Mouse (Mus musculus) embryonic fibroblast, embryonic 13.5 days (primary cell): ENCODE measurements at regions not wholly inside any gene's neighbourhood (a gene's known extent, or its start where the extent isn't known, plus 50 kb on each side); places are given as distances from the start of the nearest gene placed in this dataset.

Experiments used
- H3K27ac ChIP-seq: 2 replicates; pipeline ENCODE4 v1.5.1; 2012; ENCODE audit warnings: low read length, control low read depth, inconsistent platforms; ENCODE audit not compliant: insufficient read depth
- H3K4me1 ChIP-seq: 2 replicates; pipeline ENCODE4 v1.6.1; 2011; ENCODE audit warnings: low read length; ENCODE audit not compliant: control insufficient read depth, insufficient read depth
- H3K4me3 ChIP-seq: 2 replicates; pipeline ENCODE4 v1.5.1; 2011; ENCODE audit warnings: mild to moderate bottlenecking, control low read depth, low read length; ENCODE audit not compliant: insufficient read depth
- CTCF ChIP-seq: IDR thresholded peaks from 2 replicates; pipeline ENCODE4 v1.5.1; 2011; ENCODE audit warnings: mild to moderate bottlenecking, control low read depth, low read length, moderate library complexity, borderline replicate concordance; ENCODE audit not compliant: insufficient read depth
- POLR2A ChIP-seq: IDR thresholded peaks from 2 replicates; pipeline ENCODE4 v1.6.1; 2011; ENCODE audit warnings: low read depth, mild to moderate bottlenecking, control low read depth, low read length, moderate library complexity

DNA sequence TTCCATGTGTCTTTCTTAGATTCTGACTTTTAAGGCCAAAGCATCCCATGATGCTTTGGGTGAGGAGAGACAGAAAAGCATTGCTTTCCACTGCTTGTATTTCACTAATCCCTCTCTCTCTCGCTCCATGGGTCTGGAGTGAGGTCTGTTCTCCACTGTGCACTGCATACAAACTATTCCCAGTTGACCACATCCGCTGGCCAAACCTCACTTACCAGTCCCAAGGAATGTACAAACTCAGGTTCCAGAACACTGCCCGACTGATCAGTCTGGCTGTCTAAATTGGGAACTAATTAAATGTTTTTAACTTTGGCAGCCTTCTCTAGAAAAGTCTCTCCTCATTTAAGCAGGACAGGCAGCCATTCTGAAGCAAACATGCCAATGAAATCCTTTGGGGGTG lies 130.9 kb upstream of the Ccn2 start:
- TF ChIP-seq CTCF, result no peak
- no peak for TF ChIP-seq POLR2A
- Histone ChIP-seq H3K4me1 (peaks cover 4% of the 10 kb centered on the region), H3K27ac (no peak overlapping the region), H3K4me3 (no peak overlapping the region)

DNA sequence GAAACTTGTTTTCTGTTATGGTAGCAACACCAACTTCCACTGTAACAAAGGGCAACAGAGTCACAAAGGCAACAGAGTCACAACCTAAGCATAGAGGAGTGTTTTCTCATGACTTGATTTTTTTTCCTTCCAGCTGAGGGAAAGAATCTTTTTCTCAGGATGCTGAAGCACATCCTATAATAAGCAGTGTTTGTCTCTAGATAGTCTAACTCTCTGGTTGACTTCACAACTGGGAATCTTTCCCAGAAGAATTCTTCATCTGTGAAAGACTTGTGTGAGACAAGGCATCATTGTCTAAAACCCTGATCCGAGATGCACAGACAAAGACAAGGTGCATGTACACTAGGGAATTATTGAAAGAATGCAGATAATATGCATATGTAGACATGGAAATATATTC lies 125.5 kb upstream of the Ccn2 start:
- no peak for TF ChIP-seq CTCF
- TF ChIP-seq POLR2A, result no peak
- Histone ChIP-seq H3K4me3 (no peak overlapping the region), H3K4me1 (peaks cover 4% of the 10 kb centered on the region; the same call in 1 of the 2 replicates), H3K27ac (peak overlapping the region; percentile 84; the same call in 1 of the 2 replicates)

DNA sequence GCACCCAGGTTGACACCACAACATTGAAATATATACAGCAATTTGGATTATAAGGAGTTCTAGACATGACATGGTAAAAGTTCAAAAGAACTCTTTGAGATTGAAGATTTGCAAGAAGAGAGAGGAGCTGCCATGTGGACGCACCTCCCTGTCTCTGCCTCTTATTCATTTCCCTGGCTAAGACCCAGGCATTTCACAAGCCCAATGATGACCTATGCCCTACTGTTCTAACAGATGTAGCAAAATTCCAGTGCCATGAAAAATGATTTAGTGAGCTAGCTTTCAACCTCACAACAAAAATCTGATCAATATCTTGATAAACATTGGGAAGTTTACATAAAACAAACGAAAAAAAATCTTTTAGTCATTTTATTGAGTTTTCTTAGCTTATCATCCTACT lies 123.7 kb upstream of the Ccn2 start:
- H3K4me1 ChIP-seq, result peaks cover 9% of the 10 kb centered on the region
- TF ChIP-seq POLR2A, result no peak
- no peak for TF ChIP-seq CTCF
- no peak overlapping the region for H3K27ac ChIP-seq
- H3K4me3 ChIP-seq, result no peak overlapping the region

DNA sequence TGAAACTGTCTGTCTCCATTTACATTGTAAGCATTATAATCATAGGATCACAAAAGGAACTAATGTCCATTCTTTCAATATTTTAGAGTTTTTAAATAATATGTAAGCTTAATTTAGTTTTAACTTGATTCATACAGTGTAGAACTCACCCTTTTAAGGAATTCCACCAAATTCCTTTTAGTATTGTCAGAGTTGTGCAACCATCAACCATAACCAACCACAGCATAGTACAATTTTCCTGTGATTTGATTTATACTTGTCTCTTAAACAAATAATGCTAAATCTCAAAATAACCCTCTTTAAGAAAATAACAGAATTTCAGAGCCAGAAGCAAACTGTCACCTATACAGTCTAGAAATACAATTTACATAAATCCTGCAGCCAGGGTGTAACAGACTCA lies 119.0 kb upstream of the Ccn2 start:
- peaks cover 11% of the 10 kb centered on the region for H3K4me1 ChIP-seq
- no peak overlapping the region for H3K4me3 ChIP-seq
- H3K27ac ChIP-seq, result peak overlapping the region; percentile 97
- TF ChIP-seq CTCF, result no peak
- no peak for TF ChIP-seq POLR2A

DNA sequence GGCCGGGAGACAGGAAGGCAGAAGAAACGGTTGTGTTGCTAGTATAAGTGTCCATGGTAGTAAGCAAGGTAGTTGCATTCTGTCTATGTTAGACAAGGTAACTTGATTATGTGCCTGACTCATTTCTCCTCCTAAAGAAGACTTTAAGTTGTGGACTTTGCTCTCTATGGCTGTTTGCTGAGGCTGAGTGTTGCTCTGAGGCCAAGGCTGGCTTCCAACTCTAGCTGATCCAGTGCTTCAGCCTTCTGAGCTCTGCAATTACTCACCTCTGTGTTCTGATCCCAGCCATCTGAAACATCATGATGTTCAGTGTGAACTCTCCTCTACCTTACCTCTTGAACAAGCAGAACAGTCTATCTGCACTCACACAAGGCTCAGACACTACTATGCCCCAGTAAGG lies 116.7 kb upstream of the Ccn2 start:
- H3K4me3 ChIP-seq, result no peak overlapping the region
- peaks cover 21% of the 10 kb centered on the region for H3K4me1 ChIP-seq
- TF ChIP-seq CTCF, result no peak
- no peak for TF ChIP-seq POLR2A
- H3K27ac ChIP-seq, result peak overlapping the region; percentile 73

DNA sequence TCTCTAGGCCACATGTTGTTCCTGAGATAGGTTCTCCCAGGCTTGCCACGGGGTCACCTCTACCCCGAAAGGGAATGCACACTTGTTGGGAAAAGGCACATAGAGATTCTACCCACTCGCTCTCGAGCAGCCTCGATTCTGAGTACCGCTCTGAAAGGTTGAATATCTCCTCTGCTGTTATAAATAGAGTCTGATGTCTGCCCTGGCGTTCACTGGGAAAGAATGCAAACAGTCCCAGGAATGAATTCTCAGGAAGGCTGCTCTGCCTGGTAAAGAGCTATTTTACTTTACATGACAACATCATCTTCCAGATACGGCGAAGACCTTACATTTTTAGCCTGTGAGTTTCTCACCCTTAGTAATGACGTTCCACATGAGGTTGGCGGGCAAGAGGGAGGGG lies 116.1 kb upstream of the Ccn2 start:
- peaks cover 21% of the 10 kb centered on the region for H3K4me1 ChIP-seq
- peak overlapping the region; percentile 73 for H3K27ac ChIP-seq
- no peak for TF ChIP-seq POLR2A
- TF ChIP-seq CTCF, result no peak
- no peak overlapping the region for H3K4me3 ChIP-seq

DNA sequence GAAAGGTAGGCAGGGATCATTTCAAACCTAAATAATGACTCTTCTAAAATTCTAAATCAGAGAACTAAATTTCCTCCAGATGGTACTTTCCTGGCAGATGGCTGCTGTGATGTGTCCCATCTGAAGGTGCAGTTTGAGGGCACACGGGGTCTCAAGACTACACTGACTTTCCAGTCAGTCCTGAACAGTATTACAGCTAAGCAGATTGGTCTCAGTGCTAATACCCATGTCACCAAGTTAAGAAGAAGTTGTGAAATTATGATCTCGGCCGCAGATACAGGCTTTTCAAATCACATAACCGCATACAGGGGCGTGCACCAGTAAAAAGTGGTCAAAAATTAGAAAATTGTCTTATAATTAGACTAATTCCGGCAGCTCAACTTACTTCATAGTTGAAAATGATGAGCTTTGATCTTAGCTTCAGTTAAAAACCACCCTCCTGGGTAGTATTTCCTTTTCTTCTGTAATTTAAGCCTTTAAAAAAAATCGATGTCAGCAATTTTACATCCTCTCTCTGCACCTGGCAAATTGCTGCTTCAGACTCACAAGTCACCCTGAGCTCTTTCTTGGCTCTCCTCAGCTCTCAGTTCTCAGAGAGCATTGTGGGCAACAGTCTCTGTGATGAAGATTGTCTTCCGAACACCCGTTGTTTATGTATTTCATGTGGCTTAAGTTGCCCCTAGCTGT lies 113.2 kb upstream of the Ccn2 start:
- no peak for TF ChIP-seq CTCF
- no peak for TF ChIP-seq POLR2A
- peaks cover 13% of the 10 kb centered on the region for H3K4me1 ChIP-seq
- H3K4me3 ChIP-seq, result no peak overlapping the region
- H3K27ac ChIP-seq, result peak overlapping the region; percentile 69

DNA sequence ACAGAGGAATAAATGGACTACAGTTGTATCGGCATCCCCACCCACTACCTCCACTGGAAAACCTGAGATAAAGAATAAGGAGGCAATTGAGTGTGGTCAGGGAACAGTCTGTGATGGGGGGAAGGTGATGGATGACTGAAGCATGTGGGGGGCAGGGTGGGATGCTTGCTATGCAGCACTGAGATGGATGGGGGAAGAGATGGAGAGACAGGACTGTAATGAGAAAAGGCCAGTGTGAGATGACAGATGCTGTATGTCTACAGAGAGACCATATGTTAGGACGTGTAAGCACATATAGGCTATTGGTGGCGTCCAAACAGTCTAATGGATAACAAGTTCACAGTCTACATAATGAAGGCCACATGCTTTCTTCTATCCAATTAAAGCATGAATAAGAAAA lies 112.2 kb upstream of the Ccn2 start:
- TF ChIP-seq CTCF (no peak), POLR2A (no peak)
- peaks cover 13% of the 10 kb centered on the region for H3K4me1 ChIP-seq
- no peak overlapping the region for H3K4me3 ChIP-seq
- peak overlapping the region; percentile 69; the same call in 1 of the 2 replicates for H3K27ac ChIP-seq

DNA sequence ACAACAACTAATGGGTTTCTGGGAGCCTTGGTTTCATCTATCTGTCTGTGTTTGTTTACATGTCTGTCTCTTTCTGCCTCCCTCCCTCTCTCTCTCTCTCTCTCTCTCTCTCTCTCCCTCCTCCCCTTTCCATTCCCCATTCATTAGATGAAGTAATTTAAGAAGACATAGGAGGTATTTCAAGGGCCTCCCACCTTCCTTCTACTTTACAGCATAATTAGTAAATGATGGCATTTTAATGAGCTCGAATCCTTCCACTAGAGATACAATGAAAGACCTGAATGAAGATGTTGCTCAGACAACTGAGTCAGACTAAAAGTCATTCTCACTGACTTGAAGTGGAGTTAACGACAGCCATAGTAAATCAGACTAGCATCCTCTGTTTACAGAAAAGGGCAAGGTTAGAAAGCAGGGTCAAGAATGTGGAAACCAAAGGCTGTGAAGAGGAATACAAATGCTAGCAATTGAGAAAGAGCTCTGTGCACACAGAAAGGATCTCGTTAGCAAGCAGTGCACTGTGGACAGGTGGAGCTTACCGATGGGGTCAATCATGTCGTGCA lies 111.1 kb upstream of the Ccn2 start:
- Histone ChIP-seq H3K4me1 (peaks cover 10% of the 10 kb centered on the region), H3K4me3 (no peak overlapping the region), H3K27ac (no peak overlapping the region)
- TF ChIP-seq POLR2A (no peak), CTCF (no peak)

DNA sequence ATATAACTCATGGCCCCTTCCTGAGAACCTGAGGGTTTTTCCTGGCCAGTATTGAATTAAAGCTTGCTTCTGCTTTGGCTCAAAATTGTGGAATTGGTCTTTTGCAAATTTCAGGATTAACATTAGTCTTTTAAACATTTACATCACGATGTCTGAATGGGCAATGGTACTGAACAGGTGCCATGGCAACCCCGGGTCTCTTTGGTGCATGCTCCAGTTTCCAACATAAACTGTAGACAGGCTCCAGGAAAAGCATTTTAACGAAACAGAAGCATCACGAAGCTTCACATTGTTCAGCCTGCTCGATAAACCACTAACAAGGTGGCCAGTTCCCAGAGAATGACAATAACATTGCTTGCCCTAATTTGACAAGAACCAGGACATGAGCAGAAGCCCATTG lies 109.8 kb upstream of the Ccn2 start:
- Histone ChIP-seq H3K4me1 (peaks cover 10% of the 10 kb centered on the region), H3K27ac (no peak overlapping the region), H3K4me3 (no peak overlapping the region)
- TF ChIP-seq CTCF (no peak), POLR2A (no peak)

DNA sequence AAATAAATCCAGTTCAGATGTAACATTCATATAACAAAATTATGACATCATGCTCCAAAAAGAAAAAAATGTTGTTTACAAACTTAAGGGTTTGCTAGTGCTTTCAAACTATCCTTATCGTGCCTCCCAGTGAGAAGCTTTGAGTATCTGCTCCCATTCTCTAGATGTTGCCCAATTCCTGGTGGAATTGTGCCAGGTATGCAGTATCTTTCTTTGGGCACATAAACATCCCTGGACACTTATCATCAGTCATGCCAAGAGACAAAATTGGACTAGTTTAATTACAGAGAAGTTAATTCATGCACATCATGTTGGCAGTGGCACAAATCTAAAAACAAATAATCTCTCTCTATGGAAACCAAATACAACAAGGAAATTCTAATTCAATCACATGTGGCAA lies 109.0 kb upstream of the Ccn2 start:
- Histone ChIP-seq H3K4me1 (peaks cover 10% of the 10 kb centered on the region), H3K27ac (no peak overlapping the region), H3K4me3 (no peak overlapping the region)
- TF ChIP-seq POLR2A (no peak), CTCF (no peak)
